Comparison of ENCODE assay signal across 28 mouse cellular contexts in the genomic region with DNA sequence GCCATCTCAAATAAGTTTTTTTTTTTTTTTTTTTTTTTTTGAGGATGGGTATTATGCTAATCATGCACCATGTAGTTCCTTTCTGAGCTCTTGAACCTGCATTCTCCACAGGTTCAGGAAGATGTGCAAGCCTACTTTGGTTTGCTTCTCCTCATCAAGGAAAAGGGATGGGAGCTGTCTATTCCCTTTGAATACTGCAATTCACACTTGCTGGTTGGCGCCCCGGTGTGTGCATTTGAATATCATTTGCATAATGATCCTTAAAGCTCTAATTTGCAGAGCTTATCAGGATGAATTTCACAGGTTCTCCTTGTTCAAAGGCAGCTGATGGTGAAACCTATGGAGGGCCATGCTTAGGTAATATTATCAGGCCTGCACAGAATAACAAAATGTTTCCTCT. TPM values are rescaled to one million over a fixed set of nuclear protein-coding genes. Genes with fewer than 3 reads are reported as not detected.
"Had no signal": no experiment of that assay in that cellular context is flagged by ENCODE, and none has a peak within 500 bp of the region (broad histone marks: within the 10 kb centered on the region; RNA-seq: fewer than 3 reads in every experiment).

No protein-coding gene starts in this region.

- H3K4me2 ChIP-seq: limb, embryonic 13.5 days; liver, embryonic 12.5 days; liver, embryonic 15.5 days; lung, embryonic 15.5 days; neural tube, embryonic 12.5 days; neural tube, embryonic 15.5 days; stomach, embryonic 15.5 days had no signal

- H3K9ac ChIP-seq: limb, embryonic 13.5 days; liver, embryonic 12.5 days; liver, embryonic 15.5 days; lung, embryonic 15.5 days; neural tube, embryonic 12.5 days; neural tube, embryonic 15.5 days; stomach, embryonic 15.5 days had no signal

- H3K36me3 ChIP-seq: limb, embryonic 10.5 days; limb, embryonic 13.5 days; liver, embryonic 12.5 days; liver, embryonic 15.5 days; lung, embryonic 15.5 days; neural tube, embryonic 12.5 days; neural tube, embryonic 15.5 days; stomach, embryonic 15.5 days had no signal

- ATAC-seq: intestine, postnatal 0 days; liver, embryonic 12.5 days had no signal

- H3K4me1 ChIP-seq: limb, embryonic 13.5 days; liver, embryonic 12.5 days; liver, embryonic 15.5 days; lung, embryonic 15.5 days; neural tube, embryonic 12.5 days; stomach, embryonic 15.5 days had no signal

- H3K4me3 ChIP-seq: limb, embryonic 10.5 days; limb, embryonic 13.5 days; liver, embryonic 12.5 days; liver, embryonic 15.5 days; lung, embryonic 15.5 days; neural tube, embryonic 12.5 days; neural tube, embryonic 15.5 days; stomach, embryonic 15.5 days had no signal

- H3K27ac ChIP-seq: kidney, postnatal 0 days; limb, embryonic 10.5 days; limb, embryonic 13.5 days; liver, embryonic 12.5 days; liver, embryonic 15.5 days; lung, embryonic 15.5 days; neural tube, embryonic 12.5 days; neural tube, embryonic 15.5 days; stomach, embryonic 15.5 days had no signal

- H3K9me3 ChIP-seq: limb, embryonic 10.5 days; limb, embryonic 13.5 days; liver, embryonic 12.5 days; liver, embryonic 15.5 days; lung, embryonic 15.5 days; neural tube, embryonic 12.5 days; neural tube, embryonic 15.5 days; stomach, embryonic 15.5 days had no signal

- H3K27me3 ChIP-seq: limb, embryonic 13.5 days; liver, embryonic 12.5 days; liver, embryonic 15.5 days; lung, embryonic 15.5 days; neural tube, embryonic 12.5 days; neural tube, embryonic 15.5 days; stomach, embryonic 15.5 days had no signal

- DNase-seq: kidney, adult 2 months; kidney, postnatal 4 days; liver; lung, adult 18-20 months; lung, postnatal 14 days; lung, postnatal 4 days; retina, postnatal 1 day; right cerebral cortex, postnatal 25 days; spleen, adult 18-20 months; thymus, postnatal 25 days had no signal

RNA-seq across cellular contexts. Expression of gene Gm45261, which starts 59.2 kb away (rescaled TPM):
- total RNA-seq: layer of hippocampus, adult 18-20 months; layer of hippocampus, postnatal 14 days; left cerebral cortex, adult 8-10 months; left cerebral cortex, postnatal 14 days; megakaryocyte progenitor cell, adult 5-6 weeks; megakaryocyte-erythroid progenitor cell, adult 5-6 weeks had no signal
- polyA plus RNA-seq: intestine, postnatal 0 days; kidney, adult 2 months; kidney, embryonic 14.5 days; kidney, postnatal 0 days; limb, embryonic 10.5 days; limb, embryonic 13.5 days; liver, embryonic 12.5 days; liver, embryonic 15.5 days; lung, embryonic 15.5 days; neural tube, embryonic 12.5 days; neural tube, embryonic 15.5 days; stomach, embryonic 15.5 days; thymus, postnatal 0 days had no signal
